Mouse (Mus musculus): ENCODE data around the gene Anks1b.

The Anks1b gene

DNA sequence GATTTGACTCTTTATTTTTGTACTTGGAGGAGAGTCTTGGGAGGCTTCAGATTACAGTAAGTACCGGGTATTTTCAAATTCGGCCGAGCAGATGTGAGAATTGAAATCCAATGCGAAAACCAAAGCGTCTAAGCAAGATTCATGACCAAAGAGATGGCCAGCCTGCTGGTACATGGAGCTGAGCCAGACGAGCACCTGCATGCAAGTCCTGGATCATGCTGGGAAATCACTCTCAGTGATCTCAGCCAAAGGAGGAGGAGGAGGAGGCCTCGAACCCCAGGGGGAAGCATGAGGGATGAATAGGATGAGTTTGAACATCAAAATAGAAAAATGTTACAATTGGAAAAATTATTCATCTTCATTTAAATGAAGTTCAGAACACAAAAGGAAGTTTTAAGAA is 1087.1 kb downstream of the Anks1b start:
- no peak for DNase-seq (ENCODE audit: low read depth)

DNA sequence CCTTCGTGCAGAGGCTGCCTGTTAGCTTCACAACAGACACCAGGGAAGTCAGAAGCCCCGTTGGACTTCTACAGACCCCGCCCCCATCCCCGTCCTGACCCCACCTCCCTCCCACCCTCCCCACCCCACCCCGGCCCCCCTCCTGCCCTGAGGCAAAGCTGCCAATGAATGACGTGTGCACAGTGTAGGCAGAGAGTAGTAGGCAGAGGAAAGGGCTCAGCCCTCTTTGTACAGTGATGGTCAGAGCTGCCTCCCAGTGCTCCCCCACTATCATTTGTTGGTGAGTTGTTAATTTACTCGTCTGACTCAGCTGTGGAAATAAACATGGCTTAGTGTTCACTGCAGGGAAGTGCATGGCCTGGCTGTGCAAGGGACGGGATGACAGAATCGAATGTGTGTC is 1091.2 kb downstream of the Anks1b start:
- DNase-seq (ENCODE audit: low read depth), result peak; percentile 85

DNA sequence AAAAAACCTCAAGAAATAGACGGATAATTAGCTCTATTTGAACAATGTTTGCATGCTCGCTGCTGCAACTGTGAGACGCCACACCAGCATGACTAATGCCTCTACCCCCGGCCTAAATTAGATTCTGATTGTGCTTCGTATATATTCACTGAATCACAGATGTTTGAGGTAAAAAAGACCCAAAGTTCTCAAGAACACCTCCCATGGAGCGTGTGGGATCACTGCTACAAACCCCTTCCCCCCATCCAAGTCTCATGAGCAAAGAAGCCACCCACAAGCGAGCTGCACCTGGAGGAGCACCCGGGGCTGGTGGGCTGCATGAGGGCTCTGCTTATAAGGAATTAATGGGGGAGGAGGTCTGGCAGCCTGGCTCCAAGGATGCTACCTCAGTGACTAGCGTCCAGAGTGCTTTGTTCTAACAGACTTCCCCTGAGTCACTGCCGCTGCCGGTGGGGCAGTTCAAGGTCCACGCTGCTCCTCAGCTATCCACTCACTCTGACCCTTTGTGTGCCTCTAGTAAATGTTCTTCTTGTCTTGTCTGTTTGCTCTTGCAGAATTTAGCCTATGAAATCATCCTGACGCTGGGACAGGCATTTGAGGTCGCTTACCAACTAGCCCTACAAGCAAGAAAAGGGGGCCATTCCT is 1092.5 kb downstream of the Anks1b start:
- DNase-seq (ENCODE audit: low read depth), result peak; percentile 69

DNA sequence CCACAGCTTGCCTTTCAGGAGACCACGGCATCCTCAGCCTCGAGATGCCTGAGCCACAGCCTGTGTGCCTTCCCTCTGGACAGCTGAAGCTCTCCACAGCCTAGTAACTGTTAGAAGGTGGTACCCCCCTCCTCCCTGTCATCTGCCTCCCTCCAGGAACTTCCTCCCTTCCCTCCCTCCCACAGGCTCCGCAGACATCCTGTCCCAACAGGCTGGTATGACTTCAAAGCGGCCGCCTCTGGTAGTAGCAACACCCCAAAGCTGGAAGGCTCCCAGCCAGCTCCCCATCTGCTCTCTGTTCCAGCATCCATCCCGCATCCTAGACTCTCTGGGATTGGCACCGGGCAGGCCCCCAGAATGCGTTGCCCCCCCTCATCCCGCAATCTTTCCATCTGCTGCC is 1093.5 kb downstream of the Anks1b start:
- DNase-seq (ENCODE audit: low read depth), result peak; percentile 38

DNA sequence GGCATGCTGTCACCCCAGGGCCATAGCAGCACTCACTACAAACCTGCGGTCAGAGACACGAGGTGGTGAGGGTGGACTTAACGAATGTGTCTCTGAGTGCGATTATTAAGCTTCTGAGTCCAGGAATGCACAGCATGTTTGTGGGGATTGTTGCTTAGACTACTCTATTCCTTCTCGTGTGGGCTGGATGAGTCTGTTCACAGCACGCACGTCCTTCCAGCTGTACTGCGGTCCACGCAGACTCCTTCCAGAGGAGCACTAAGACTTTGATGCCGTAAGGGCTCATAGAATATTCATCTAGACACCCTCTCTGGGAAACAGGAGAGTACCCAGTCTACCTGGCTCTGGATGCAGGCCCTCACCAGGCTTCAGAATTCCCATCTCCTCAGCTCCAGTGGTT is 1094.9 kb downstream of the Anks1b start:
- no peak for DNase-seq (ENCODE audit: low read depth)

DNA sequence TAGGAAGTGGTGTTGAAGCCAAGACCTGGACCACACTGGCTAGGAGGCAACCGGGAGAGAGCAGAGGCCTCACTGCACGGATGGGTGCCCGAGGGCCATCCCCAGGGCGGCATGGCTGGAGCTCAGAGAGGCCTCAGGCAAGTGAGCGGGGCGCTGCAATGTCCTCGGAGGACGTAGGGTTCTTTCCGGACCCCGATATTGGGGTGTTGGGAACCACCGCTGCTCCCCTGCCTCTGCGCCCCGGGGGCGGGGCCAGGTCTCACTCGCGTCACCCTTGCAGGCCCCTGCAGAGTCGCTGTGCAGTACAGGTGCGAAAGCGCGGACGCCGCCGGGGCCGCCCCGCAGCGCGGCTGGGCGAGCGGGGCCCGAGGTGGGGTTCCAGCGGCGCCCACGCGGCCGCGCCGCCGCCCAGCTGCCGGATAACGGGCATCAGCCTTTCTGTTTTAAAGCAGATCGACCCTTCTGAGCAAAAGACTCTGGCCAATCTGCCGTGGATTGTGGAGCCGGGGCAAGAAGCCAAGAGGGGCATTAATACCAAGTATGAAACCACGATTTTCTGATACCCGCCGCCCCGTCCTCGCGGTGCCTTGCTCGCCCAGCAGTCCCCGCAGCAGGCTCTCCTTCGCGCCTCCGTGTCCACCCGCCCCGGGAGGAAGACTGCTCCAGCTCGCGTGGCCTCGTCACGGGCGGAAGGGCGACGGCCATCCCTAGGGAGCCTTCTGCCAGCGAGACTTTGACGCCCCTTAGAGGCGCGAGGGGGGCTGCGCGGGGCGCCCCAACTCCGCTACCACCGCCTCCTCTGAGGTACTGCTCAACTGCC is 1096.3 kb downstream of the Anks1b start:
- DNase-seq (ENCODE audit: low read depth), result no peak

DNA sequence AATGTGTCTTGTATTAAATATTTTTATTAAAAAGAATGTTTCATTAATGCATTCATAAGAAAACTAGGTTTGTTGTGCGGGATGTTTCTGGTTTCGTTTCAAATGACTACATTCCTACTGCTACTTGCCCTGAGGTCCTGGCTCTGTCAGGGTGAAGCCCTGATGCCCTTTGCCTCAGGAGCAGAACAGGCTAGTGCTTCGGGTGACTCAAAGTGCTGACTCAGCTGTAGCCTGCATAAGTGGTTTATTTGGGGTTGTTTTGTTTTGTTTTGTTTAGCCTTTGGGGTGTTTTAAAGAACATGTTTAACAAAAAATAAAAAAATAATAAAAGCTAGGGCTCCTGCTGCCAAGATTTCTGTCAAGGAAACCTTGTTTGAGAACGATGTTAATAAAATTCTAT is 1097.3 kb downstream of the Anks1b start:
- DNase-seq (ENCODE audit: low read depth), result no peak

DNA sequence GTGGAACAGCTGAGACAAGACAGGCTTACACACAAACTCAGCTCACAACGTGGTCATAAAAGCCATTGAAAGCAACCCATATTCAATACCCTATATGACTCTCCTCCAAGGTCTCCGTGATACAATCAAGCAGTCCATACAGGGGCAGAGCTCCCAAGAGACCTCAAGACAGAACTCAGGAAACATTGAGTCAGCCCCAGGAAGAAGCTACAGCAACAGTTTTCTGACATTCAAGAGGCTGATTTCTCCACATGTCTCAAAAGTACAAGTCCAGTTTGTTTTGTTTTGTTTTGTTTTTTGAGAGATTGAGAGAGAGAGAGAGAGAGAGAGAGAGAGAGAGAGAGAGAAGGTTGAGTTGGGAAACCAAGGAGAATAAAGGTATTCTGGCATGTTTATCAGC is 1100.8 kb downstream of the Anks1b start:
- peak; percentile 67 for DNase-seq (ENCODE audit: low read depth)

DNA sequence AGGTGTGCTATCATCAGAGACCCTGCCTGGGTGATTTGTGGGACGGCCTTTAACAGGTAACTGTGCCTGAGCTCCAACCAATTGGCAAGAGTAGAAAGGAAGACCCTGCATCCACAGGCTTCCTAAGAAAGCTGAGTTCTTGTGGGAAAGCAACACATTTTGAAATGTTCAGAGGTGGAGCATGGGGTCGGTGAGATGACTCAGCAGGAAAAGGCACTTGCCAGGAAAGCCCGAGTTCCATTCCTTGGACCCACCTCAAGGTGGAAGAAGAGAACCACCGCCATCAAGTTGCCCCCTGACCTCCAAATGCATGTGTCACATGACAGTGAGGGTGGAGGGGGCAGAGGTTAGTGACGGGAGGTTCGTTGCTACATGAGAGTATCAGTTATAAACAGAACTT is 1101.2 kb downstream of the Anks1b start:
- DNase-seq (ENCODE audit: low read depth), result peak; percentile 65

DNA sequence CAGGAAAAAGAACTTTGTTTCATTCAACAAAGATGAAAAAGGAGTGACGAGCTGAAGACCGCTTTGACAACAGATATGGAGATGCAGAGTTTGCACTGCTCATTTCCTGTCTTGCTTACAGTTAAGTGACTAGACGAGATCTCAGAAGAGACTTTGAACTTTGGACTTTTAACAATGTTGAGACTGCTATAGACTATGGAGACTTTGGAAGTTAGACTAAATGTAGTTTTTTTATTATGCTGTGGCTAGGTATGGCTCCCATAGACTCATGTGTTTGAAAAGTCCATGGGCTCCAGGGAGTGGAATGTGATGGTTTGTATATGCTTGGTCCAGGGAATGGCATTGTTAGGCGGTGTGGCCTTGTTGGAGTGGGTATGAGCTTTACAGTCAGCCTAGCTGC is 1108.5 kb downstream of the Anks1b start:
- DNase-seq (ENCODE audit: low read depth), result no peak

DNA sequence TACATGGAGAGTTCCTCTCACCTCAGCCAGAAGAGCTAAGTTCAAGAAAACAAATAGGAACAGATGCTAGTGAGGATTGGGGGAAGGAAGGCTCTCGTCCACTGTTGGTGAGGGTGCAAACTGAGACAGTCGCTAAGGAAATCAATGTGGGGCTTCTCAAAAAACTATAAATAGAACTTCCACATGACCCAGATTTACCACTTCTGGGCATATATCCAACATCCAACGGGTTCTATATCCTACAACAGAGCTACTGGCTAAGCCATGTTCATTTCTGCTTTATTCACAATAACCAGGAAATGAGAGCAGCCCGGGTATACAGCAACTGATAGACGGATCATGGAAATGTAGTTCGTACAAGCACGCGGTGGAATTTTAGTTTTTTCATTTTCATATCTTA is 1109.7 kb downstream of the Anks1b start:
- peak; percentile 64 for DNase-seq (ENCODE audit: low read depth)

DNA sequence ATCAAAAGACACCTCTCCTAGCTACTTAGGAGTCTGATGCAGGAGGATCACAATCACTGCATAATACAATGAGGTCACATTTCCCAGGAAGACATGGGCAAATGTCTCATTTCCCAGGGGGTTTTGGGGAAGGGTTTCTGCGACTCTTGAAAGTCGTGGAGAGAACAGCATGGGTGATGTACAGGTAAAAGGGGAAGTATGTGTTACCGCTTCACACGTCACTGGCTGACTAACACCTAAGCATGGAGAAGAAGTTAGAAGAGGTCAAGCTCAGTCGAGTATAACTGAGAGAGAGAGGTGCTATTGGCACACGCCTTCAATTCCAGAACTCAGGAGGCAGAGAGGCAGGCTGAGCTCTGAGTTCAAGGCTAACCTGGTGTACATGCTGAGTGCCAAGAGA is 1117.0 kb downstream of the Anks1b start:
- DNase-seq (ENCODE audit: low read depth), result no peak

DNA sequence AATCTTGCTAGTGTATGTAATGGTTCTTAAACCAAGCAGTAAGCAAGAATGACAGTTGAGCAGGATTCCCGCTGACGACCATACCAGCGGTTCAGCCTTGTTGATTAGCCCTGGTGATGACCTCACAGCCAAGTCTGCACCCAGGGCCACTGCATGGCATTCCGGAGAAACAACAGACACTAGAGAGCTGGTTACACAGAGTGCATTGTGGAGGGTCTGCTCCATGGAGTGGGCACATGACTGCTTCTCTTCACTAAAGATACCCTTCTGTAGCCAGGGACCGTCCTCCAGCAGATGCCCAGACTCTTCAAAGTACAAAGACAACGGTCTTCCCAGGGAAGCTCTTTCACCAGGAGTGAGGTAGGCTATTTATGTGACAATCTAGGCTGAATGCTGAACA is 1118.9 kb downstream of the Anks1b start:
- no peak for DNase-seq (ENCODE audit: low read depth)

DNA sequence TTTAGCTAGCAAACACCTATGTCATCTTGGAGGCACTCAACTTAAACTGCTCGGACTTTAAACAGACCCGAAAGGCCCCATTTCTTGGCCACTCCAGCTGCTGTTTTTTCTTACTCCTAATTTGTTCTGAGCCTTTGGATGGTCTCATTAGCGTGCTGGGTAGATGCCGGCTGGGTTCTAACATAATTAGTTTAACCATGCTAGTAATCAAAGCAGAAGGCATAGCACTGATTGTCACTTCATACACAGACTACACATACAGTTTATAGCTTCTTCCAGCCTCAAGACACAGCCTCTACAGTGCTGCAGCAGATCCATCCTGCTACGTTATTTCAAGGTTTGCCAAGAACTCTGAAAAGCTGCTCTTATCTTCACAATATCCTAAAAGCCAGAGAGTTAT is 1120.6 kb downstream of the Anks1b start:
- no peak for DNase-seq (ENCODE audit: low read depth)

DNA sequence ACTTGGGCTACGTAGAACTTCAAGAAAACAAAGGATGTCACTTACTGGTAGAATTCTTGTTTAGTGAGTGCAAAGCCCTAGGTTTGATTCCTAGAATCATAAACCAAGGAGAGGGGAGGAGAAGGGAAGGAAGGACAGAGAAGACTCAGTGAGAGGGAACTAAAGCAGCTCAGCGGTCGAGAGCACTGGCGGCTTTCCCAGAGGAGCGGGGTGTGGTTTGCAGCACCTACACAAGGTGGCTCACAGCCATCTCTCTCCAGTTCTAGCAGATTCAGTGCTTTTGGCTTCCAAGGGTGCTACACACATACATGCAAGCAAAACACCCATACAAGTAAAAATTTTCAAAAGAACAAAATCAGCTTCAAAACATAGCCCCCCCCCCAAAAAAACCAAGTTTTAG is 1126.6 kb downstream of the Anks1b start:
- peak; percentile 93 for DNase-seq (ENCODE audit: low read depth)

DNA sequence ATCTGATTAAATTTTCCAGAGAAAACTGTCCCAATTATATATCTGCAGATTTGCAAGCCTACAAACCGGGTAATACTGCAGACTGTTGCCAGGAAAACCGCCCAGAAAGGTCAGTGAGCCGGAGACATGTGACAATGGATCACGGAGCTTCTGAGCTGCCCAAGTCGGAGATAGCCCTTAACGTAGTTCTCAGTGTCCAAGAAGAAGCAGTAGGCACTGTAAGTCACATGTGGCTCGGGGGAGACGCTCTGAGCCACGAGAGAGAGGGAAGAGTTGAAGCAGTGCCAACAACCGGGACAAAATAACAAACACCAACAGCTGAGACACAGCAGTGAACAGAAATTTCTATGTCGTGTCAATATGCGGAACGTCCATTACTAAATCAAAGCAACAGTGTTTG is 1128.1 kb downstream of the Anks1b start:
- no peak for DNase-seq (ENCODE audit: low read depth)

DNA sequence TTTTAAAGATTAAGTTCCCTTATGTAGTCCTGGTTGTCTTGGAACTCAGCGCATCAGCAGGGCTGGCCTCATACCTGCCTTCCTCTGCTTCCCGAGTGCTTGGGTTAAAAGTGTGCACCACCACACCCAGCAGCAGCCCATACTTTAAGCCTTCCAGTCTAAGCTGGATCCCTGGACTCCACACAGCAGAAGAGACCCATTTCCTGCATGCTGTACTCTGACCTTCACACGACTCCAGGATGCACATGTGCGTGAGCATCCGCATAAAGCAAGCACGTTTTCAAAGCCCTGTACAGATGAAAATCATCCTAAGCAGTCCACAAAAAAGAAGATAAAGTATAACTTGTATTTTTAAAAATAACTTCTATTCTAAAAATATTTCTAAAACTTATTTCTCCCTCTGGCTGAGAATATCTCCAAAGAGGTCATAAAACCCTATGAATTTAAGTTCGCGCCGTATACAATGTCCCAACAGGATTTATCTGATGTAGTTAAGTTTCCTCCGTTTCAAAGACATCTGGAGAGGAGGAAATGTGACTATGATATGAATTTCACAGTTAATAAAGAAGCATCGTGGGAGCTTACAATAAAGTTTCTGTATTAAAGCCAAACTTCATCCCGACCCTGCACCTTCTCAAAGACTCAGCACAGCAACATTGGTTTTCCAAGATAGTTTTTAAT is 1132.7 kb downstream of the Anks1b start:
- no peak for DNase-seq (ENCODE audit: low read depth)
